Mouse (Mus musculus) thymus, adult 2 months (tissue): ENCODE measurements around the gene Gm20388. TPM values are rescaled to one million over a fixed set of nuclear protein-coding genes. Genes with fewer than 3 reads are reported as not detected.

Experiments used
- DNase-seq: peaks from one replicate; pipeline ENCODE4 v3.0.0; 2021
- H3K27ac ChIP-seq: fragments of 200-500 bp; 2 replicates; pipeline ENCODE4 v1.5.1; 2012; ENCODE audit warnings: low read length, control low read depth; ENCODE audit not compliant: control insufficient read depth, insufficient read depth
- H3K27me3 ChIP-seq: fragments of 200-500 bp; 2 replicates; pipeline ENCODE4 v1.6.1; 2012; ENCODE audit warnings: mild to moderate bottlenecking, low read length, moderate library complexity, mixed read lengths; ENCODE audit not compliant: control insufficient read depth, insufficient read depth
- H3K36me3 ChIP-seq: fragments of 200-500 bp; 2 replicates; pipeline ENCODE4 v1.6.1; 2012; ENCODE audit warnings: mild to moderate bottlenecking, low read length, moderate library complexity; ENCODE audit not compliant: control insufficient read depth, insufficient read depth
- H3K4me1 ChIP-seq: fragments of 200-500 bp; replicated peaks from 2 replicates; pipeline ENCODE4 v1.6.1; 2012; ENCODE audit warnings: low read length; ENCODE audit not compliant: control insufficient read depth, insufficient read depth
- H3K4me3 ChIP-seq: fragments of 200-500 bp; 2 replicates; pipeline ENCODE4 v1.5.1; 2012; ENCODE audit warnings: mild to moderate bottlenecking, low read length, control low read depth, moderate library complexity; ENCODE audit not compliant: control insufficient read depth, insufficient read depth
- CTCF ChIP-seq: fragments of 200-500 bp; IDR thresholded peaks from 2 replicates; pipeline ENCODE4 v1.5.1; 2012; ENCODE audit warnings: mild to moderate bottlenecking, control low read depth, low read length, moderate library complexity, borderline replicate concordance; ENCODE audit not compliant: control insufficient read depth, poor library complexity, insufficient read depth; ENCODE audit errors: extremely low read depth
- POLR2A ChIP-seq: fragments of 200-500 bp; IDR thresholded peaks from 2 replicates; pipeline ENCODE4 v1.6.1; 2012; ENCODE audit warnings: mild to moderate bottlenecking, low read length, control low read depth, moderate library complexity; ENCODE audit not compliant: control insufficient read depth, poor library complexity, insufficient read depth; ENCODE audit errors: extremely low read depth
- whole genome bisulfite sequencing: fragments of 180-500 bp; shearing (Covaris S2); methylation state at CpG from one replicate; pipeline ENCODE4 v1.1.7; 2018; 5-methylcytosine and 5-hydroxymethylcytosine counted together
- polyA plus RNA-seq: library from polyadenylated mRNA; depleted of rRNA; stranded (reverse); fragments of >200 nt; gene quantifications from 2 replicates; pipeline ENCODE4 v1.2.3, GENCODE M21; 2012

The Gm20388 gene
- polyA plus RNA-seq, 1 experiment = 103 TPM

- H3K27me3 ChIP-seq = no peaks in the 10 kb centered on the region
Measured at GRCm38 (mm10) chr8:120273430-120273829, 362.8 kb downstream of the Gm20388 start.

GRCm38 (mm10) chr8:120276051-120276890, 365.6 kb downstream of the Gm20388 start:
- H3K27me3 ChIP-seq = no peaks in the 10 kb centered on the region
- H3K4me1 ChIP-seq = peaks cover 15% of the 10 kb centered on the region
- DNase-seq = peak; percentile 67
- H3K27ac ChIP-seq = no peak overlapping the region
- TF ChIP-seq CTCF (no peak), POLR2A (no peak)
- H3K36me3 ChIP-seq = no peaks in the 10 kb centered on the region
- H3K4me3 ChIP-seq = peak overlapping the region; percentile 22
- WGBS = 2% methylated on average over 49 of the region's 49 CpGs

More at GRCm38 (mm10) chr8:120273430-120273829, 362.8 kb downstream of the Gm20388 start:
- no peak overlapping the region for H3K27ac ChIP-seq
- TF ChIP-seq CTCF (no peak), POLR2A (no peak)
- DNase-seq = no peak
- H3K36me3 ChIP-seq = no peaks in the 10 kb centered on the region
- H3K4me1 ChIP-seq = peaks cover 26% of the 10 kb centered on the region
- H3K4me3 ChIP-seq = no peak overlapping the region
- WGBS = 96% methylated on average over 4 of the region's 4 CpGs

- peak; percentile 30 for DNase-seq
Measured at GRCm38 (mm10) chr8:120276891-120277426, 366.3 kb downstream of the Gm20388 start.

GRCm38 (mm10) chr8:120278009-120278408, 367.4 kb downstream of the Gm20388 start:
- no peak overlapping the region for H3K4me3 ChIP-seq
- H3K27ac ChIP-seq = no peak overlapping the region

More at GRCm38 (mm10) chr8:120276891-120277426, 366.3 kb downstream of the Gm20388 start:
- Histone ChIP-seq H3K4me3 (peak overlapping the region; percentile 22; the same call in 1 of the 2 replicates), H3K27me3 (no peaks in the 10 kb centered on the region), H3K27ac (no peak overlapping the region), H3K4me1 (peaks cover 15% of the 10 kb centered on the region), H3K36me3 (no peaks in the 10 kb centered on the region)
- 9% methylated on average over 16 of the region's 16 CpGs for WGBS
- TF ChIP-seq POLR2A = no peak
- TF ChIP-seq CTCF = peak; percentile 70; the same call in 1 of the 2 replicates

GRCm38 (mm10) chr8:120279418-120279817, 368.8 kb downstream of the Gm20388 start:
- H3K4me3 ChIP-seq = no peak overlapping the region
- TF ChIP-seq CTCF = no peak
- TF ChIP-seq POLR2A = no peak
- WGBS = 96% methylated on average over 8 of the region's 8 CpGs
- H3K27ac ChIP-seq = no peak overlapping the region
- peaks cover 34% of the 10 kb centered on the region for H3K4me1 ChIP-seq
- no peaks in the 10 kb centered on the region for H3K36me3 ChIP-seq
- DNase-seq = no peak
- no peaks in the 10 kb centered on the region for H3K27me3 ChIP-seq

More at GRCm38 (mm10) chr8:120278009-120278408, 367.4 kb downstream of the Gm20388 start:
- H3K36me3 ChIP-seq = no peaks in the 10 kb centered on the region
- DNase-seq = no peak
- no peaks in the 10 kb centered on the region for H3K27me3 ChIP-seq
- TF ChIP-seq CTCF = no peak
- no peak for TF ChIP-seq POLR2A
- peaks cover 20% of the 10 kb centered on the region for H3K4me1 ChIP-seq
- 91% methylated on average over 14 of the region's 14 CpGs for WGBS

GRCm38 (mm10) chr8:120281487-120281886, 370.8 kb downstream of the Gm20388 start:
- H3K27ac ChIP-seq = no peak overlapping the region
- WGBS = 23% methylated on average over 4 of the region's 4 CpGs
- peak; percentile 88 for DNase-seq
- no peaks in the 10 kb centered on the region for H3K27me3 ChIP-seq
- TF ChIP-seq POLR2A = no peak
- no peak overlapping the region for H3K4me3 ChIP-seq
- H3K4me1 ChIP-seq = peaks cover 48% of the 10 kb centered on the region
- H3K36me3 ChIP-seq = no peaks in the 10 kb centered on the region

GRCm38 (mm10) chr8:120282465-120282864, 371.8 kb downstream of the Gm20388 start:
- H3K36me3 ChIP-seq = no peaks in the 10 kb centered on the region
- DNase-seq = no peak
- peaks cover 45% of the 10 kb centered on the region for H3K4me1 ChIP-seq
- H3K27ac ChIP-seq = peak overlapping the region; percentile 90; the same call in 1 of the 2 replicates
- 91% methylated on average over 5 of the region's 5 CpGs for WGBS
- no peaks in the 10 kb centered on the region for H3K27me3 ChIP-seq
- H3K4me3 ChIP-seq = no peak overlapping the region
- TF ChIP-seq POLR2A (no peak), CTCF (no peak)
